Mouse (Mus musculus): ENCODE measurements around the gene C5ar2. TPM values are rescaled to one million over a fixed set of nuclear protein-coding genes. Genes with fewer than 3 reads are reported as not detected.
"Not testable (repeated sequence)": the region's sequence is repeated elsewhere in the genome, so short reads cannot be mapped to it uniquely, and the experiment has no call there.

C5ar2 gene
- total RNA-seq (2015; ENCODE audit: low replicate concordance): 3.3 and 6.3 TPM in 2 replicates
- 1.7 and 3.1 TPM in 2 replicates for total RNA-seq (2017; ENCODE audit: low replicate concordance)

DNA sequence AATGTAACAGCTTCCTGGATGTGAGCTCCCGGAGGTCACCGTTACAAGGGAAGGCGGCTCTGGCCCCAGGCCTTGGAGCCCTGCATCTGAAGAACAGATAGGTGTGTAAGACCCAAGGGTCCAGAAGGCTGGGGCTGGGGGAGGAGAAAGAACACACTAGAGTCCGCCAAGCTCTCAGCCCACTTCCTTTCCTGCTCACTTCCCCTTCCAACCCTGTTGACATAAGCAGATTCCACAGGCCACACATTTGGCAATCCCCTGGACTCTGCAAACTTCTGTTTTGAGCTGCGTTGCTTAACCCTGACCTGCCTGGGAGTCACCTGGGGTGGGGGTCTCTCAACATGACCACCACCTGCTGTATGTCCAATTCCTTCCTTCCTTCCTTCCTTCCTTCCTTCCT, at the start of gene C5ar2:
Gene C5ar2 (minus strand): TSS at position 88 of the 400 bp plus-strand sequence.
- ATAC-seq (replicated peaks; ENCODE audit: low FRiP score, poor library complexity, severe bottlenecking): no peak

DNA sequence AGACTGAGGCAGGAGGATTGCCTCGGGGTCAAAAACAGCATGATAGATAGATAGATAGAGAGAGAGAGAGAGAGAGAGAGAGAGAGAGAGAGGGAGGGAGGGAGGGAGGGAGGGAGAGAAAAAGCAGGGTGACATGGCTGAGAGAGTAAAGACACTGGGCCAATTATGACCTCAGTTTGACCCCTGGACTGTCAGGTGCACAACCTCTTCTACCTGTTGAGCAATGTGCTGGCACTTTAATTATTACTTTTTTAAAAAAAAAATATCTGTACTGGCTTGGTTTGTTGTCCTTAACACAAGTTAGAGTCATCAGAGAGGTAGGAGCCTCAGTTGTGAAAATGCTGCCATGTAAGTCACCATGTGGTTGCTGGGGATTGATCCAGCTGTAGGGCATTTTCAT, 43.8 kb upstream of the C5ar2 start:
- ATAC-seq (replicated peaks; ENCODE audit: low FRiP score, poor library complexity, severe bottlenecking): no peak

DNA sequence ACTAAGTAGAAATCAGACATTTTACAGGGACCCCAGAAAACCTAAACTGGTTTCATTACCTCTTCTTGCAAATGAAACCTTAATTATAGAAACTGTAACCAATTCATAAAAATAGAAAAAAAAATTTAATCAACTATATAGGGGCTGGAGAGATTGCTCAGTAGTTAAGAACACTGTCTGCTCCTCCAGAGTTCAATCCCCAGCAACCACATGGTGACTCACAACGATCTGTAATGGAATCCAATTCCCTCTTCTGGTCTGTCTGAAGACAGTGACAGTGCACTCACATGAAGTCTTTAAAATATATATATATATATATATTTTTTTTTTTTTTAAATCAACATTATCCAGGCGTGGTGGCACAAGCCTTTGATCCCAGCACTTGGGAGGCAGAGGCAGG, 43.1 kb upstream of the C5ar2 start:
- no peak for ATAC-seq (replicated peaks; ENCODE audit: low FRiP score, poor library complexity, severe bottlenecking)

DNA sequence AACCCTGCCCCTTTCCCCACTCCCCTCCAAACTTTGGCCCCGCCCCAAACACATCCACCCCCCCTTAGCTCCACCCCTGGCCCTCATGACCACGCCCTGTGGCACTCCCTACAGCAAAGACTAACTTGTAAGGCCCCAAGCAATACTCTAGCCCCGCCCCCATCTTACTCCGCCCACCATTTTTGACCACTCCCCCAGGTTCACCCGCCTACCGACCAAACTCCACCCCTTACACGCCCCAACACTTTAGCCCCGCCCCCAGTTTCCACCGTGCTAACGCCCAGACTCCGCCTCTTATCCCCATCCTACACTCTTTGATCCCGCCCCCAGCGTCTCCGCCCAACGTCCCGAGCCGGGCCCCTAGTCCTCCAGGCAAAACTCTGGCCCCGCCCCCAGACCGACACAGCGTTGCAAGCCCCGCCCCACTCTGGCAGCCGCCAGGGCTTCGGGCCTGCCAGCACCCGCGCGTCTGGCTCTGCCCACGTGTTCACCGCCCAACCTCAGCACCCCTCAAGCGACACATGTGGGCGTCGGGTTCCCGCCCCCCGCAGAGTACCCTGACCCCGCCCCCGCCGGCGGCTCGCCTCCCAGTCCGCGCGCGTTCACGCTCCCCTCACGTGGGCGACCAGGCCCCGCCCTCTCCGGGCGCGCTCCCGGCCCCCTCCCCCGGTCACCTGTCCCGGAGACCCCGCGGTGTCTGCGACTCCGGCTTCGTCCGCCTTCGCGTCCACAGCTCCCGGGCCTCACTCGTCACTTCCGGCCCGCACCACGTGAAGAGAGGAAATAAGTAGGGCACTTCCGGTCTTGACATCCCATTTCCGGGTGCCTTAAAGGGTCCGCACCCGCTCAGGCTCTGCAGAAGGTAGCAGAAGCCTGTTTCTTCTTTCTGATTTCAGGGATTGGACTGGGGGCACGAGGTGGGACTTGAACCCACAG, 42.3 kb upstream of the C5ar2 start, which contains the start of gene Ccdc9:
Gene Ccdc9 (minus strand): TSS at position 770 of the 936 bp plus-strand sequence.
- peak; percentile 85 for ATAC-seq (replicated peaks; ENCODE audit: low FRiP score, poor library complexity, severe bottlenecking)

DNA sequence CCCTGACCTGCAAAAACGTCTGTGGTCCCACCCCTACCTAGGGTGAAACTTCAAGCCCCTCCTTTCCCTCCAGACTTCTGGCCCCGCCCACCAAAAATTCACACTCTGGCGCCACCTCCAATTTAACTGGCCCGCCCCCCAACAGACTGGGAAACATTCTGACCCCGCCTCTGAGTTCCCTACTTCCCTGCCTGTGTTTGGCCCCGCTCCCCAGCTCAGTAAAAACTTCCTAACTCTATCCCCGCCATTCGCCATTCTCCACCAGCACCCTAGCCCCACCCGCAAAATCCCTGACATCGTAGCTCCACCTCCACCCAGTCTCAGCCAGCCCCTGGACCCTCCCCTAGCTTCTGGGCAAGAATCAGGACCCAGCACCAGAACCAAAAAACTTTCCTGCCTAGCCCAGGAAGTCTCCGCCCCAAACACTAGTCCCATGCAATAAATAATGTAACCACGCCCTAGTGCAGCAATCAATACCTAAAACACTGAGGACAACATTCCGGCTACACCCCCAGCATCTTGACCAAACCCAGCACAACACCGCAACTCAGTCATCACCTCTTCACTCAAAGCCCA, 41.6 kb upstream of the C5ar2 start:
- peak; percentile 26 for ATAC-seq (replicated peaks; ENCODE audit: low FRiP score, poor library complexity, severe bottlenecking)

DNA sequence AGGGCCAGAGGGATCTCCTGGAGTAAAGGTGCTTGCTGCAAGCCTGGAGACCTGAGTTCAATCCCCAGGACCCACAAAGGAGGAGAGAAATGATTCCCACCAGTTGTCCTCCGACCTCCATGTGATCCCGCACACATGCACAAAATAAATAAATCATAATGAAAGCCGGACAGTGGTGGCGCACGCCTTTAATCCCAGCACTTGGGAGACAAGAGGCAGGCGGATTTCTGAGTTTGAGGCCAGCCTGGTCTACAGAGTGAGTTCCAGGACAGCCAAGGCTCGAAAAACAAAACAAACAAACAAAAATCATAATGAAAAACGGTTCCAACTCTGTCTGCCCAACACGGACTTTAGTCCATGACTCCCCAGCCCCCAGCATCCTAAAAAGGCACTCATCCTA, 41.0 kb upstream of the C5ar2 start:
- ATAC-seq (replicated peaks; ENCODE audit: low FRiP score, poor library complexity, severe bottlenecking): no peak

DNA sequence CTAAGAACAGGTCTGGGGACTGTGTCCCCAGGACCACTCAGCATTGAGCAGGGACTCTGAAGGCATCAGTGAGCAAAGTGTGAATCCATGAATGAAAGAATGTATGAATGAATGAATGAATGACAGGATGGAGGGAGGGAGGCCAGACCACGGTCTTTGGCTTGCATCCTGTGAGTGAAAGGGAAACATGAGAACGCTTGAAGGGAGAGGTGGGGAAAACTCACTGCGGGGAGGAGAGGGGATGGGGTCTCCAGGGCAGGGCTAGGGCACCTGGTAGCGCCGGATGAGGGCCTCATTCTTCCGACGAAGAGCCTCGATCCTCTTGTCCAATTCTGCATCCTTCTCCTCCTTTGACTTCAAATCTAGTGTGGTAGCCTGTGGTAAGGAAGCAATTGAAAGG, 40.0 kb upstream of the C5ar2 start:
- no peak for ATAC-seq (replicated peaks; ENCODE audit: low FRiP score, poor library complexity, severe bottlenecking)

DNA sequence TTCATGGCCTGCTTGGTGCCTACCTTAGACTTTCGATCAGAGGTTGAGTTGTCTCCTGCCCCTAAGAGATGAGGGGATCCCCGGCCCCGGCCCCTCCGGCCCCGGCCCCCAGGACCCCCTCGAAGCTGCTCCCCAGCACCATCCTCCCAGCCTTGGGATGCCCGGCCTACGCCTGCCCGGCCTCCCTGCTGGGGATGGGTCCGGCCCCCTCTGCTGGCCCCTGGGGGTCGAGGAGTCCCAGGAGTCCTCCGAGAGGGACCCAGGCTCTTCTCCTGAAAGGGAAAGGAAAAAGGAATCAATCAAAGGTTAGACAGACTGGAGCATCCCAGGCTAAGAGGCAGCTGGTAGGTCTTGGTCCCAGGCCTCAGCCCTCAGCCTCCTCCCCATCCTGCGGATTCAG, 38.4 kb upstream of the C5ar2 start:
- no peak for ATAC-seq (replicated peaks; ENCODE audit: low FRiP score, poor library complexity, severe bottlenecking)

DNA sequence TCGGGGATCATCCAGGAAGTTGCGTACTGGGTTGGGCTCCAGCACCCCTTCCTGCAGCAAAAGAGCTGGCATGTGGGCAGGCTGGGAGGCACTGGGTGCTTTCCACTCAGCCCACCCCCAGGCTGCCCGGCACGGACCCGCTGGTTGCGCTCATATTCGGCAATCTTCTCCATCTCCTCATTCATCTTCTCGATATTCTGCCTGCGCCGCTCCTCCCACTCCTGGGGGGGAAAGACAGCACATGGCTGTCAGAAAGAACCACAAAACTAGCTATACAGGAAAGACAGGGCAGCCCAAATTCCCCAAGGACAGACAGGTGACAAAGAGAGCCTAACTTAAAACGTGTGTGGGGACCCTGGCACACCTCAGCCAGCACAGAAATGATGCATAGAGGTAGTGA, 36.8 kb upstream of the C5ar2 start:
- ATAC-seq (replicated peaks; ENCODE audit: low FRiP score, poor library complexity, severe bottlenecking): no peak

DNA sequence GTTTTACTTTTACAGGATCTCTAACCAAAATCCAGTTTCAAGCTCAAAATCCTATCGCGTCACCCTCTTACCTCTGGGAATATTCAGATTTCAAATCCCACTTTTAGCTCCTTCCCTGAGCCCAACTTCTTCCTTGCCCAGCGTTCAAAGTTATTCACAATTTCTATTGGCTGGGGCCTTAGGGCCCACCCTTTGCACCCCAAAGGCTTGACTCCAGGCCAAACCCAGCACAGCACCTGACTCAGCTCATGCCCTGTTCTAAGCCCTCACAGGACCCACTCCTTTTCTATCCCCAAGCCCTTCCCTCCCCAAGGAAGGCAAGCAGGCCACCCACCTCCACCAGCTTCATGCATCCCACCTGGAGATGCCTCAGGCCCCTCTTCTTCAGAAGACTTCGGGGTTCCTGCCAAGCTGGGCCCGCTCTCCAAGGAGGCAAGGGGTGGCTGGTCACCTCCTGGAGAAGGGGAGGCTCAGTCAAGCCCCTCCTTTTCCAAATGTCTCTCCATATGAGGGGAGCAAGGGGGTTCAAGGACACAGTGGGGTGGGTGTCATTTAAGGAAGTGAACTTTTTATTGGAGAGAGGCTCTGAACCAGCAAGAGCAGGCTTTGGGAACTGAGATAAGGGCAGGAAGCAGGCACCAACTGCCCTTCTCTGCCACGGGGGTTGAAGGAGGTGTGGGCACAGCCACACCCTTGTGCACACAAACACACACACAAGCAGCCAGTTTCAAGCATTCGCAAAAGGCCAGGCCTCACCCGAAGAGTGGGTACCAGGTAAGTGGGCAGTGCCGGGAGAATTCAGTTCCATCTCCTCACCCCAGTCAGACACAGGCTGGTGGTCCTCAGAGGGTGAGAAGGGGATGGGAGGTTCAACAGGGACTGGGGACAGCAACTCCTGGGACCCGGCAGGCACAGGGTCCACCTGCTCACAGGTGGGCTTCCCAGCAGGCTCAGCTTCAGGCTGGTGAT, 31.3 kb upstream of the C5ar2 start:
- peak; percentile 48 for ATAC-seq (replicated peaks; ENCODE audit: low FRiP score, poor library complexity, severe bottlenecking)

DNA sequence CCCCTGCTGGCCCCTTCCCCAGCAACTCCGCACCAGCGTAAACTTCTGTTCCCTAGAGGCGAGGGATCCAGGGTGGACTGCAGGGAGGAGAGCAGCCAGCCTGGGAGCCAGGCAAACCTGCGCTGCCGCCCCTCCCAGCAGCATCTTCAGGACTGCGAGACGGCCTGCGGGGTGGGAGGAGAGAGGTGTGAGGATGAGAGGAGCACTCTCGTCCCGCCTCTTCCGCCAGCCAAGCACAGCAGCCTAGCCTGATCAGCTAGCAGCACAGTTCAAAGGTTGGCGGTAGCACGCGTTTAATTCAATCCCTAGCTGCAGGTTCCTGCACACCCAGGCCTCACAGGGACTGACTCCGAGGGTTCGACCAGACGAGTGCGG, 29.8 kb upstream of the C5ar2 start:
- peak; percentile 73 for ATAC-seq (replicated peaks; ENCODE audit: low FRiP score, poor library complexity, severe bottlenecking)

DNA sequence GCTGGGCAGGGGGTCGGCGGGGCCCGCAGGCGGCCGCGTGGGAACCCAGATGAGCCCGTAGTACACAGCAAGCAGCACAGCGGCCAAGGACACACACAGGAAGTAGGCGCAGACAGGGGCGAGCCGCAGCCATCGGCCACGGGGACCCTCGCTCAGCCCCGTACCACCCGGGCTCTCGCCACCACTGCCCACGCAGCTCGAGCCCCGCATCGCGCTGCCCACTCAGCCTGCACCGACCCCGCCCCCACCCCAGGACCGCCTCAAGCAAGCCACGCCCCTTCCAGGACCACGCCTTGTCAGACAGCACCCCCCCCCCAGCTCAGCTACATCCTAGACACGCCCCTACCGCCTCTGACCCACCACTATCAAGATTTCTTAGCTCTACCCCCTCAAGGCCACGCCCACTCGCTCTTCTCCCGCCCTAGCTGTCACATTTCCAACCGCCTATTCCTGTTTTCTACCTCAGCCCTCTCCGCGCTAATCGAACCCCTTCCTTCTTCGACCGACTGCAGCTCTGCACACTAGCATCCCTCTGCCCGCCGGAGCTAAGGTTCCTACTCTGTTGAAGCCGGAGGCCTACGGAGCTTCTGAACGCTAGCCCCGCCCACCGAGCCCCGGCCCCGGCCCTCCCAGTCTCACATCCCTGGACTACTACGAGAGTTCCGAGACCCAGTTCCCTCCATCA, 29.3 kb upstream of the C5ar2 start, which contains the start of gene Inafm1:
Gene Inafm1 (minus strand): TSS at position 537 of the 685 bp plus-strand sequence.
- ATAC-seq (replicated peaks; ENCODE audit: low FRiP score, poor library complexity, severe bottlenecking): peak; percentile 59

DNA sequence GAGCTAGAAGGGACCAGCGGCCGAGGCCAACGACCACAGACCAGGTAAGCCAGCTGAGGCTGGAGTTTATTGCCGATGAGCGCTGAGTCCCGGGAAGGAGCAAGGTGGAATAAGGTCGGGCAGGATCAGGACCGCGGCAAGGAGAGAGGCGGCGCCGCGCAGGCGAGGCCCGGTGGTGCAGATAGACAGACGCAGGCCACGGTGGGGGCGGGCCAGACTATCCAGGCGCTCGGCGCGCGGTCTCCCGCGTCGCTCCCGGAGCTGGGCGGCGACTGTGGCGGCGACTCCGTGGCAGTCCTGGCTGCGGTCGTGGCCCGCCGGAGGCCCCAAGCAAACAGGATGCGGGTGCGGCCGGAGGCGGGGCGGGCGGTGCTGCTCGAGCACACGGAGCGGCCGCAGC, 28.7 kb upstream of the C5ar2 start:
- peak; percentile 67 for ATAC-seq (replicated peaks; ENCODE audit: low FRiP score, poor library complexity, severe bottlenecking)

DNA sequence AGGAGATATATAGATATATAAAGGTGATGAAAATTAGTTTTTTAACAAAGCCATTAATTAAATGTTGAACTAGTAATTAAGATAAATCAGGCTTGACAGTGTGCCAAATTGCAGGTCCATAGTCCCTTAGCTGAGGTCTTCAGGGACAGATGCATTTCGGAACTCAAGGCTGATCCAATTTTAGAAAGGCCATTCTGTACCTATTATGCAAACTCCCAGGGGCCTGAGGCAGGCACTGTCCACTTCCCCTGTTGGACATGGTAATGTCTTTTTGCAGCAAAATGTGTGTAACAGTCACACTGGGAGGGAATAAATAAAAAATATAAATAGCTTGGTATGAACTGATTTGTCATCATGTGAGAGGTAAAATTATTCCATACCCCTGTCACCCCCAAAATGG, 27.2 kb upstream of the C5ar2 start:
- no peak for ATAC-seq (replicated peaks; ENCODE audit: low FRiP score, poor library complexity, severe bottlenecking)

DNA sequence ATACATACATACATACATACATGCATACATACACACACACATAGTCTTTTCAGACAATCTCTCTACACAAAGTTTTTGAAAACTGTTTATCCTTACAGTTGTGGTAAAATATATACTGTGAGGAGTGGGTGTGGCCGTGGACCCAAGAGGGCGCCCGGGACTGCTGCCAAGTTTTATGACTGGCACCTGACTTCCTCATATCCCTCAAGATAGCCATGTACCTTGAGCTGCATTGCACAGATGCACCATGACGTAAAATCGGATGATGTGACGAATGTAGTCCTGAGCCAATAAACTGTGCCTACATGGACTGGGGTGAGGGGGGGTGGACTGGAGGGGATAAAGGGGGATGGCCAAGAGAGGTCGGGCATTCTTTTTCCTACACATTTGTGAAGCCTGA, 22.6 kb upstream of the C5ar2 start:
- not testable (repeated sequence) for ATAC-seq (replicated peaks; ENCODE audit: low FRiP score, poor library complexity, severe bottlenecking)

DNA sequence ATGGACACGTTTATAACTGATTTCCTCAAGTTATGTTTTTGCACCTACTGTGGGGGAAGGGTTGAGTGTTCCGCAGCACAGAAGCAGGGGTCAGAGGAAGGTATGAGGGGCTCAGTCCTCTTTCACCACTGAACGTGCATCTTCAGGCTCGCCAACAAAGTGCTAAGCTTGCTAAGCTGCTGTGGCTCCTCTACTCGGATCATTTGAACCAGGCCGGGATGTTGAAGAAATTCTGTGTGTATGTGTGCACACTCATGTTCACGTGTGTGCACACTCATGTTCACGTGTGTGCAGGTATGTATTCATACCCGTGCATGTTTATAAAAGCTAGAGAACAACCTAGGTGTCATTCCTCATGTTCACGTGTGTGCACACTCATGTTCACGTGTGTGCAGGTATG, 21.9 kb upstream of the C5ar2 start:
- no peak for ATAC-seq (replicated peaks; ENCODE audit: low FRiP score, poor library complexity, severe bottlenecking)

DNA sequence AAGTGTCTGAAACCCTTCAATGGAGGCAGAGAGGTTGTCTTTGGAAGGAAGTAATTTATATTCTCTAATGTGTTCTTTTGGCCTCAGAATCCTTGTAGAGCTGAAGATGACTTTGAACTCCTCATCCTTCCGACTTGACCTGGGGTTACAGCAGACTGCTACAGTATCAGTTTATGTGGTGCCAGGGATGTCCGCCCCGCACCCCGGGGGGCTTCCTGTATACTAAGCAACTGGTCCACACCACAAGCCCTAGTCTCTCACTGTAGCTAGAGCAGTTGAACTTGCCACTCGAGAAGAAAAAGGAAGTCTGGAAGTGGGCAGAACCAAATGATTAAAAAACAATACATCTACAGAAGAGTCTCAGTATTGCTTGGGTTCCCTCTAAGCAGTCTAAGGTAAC, 19.9 kb upstream of the C5ar2 start:
- ATAC-seq (replicated peaks; ENCODE audit: low FRiP score, poor library complexity, severe bottlenecking): no peak

DNA sequence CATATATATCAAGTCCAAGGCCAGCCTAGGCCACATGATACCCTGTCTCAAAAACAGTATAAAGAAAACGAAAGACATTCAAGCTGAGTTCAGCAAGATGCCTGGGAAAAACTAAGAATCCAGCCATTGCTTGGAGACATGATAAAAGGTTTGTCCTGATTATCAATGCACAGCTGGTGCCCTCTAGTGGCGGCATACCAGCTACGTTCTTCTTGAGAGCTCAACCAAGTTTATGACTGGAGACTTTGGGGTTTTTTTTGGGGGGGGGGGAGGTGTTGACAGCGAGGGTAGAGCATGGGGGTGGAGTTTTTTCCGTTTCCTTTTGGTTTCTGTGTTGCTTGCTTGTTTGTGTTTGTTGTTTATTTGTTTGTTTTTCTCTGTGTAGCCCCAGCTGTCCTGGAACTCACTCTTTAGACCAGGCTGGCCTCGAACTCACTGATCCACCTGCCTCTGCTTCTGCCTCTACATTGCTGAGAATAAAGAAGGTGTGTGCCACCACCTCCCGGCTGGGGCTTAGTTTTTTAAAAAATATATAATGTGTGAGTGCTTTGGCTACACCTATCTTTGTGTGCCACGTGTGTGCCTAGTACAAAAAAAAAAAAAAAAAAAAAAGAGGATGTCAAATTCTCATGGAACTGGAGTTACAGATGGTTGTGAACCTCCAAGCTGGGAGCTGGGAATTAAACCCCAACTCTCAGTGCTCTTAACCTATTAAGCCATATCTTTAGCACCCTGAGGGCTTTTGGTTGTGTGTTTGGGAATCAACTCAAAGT, 19.2 kb upstream of the C5ar2 start:
- ATAC-seq (replicated peaks; ENCODE audit: low FRiP score, poor library complexity, severe bottlenecking): peak; percentile 82

DNA sequence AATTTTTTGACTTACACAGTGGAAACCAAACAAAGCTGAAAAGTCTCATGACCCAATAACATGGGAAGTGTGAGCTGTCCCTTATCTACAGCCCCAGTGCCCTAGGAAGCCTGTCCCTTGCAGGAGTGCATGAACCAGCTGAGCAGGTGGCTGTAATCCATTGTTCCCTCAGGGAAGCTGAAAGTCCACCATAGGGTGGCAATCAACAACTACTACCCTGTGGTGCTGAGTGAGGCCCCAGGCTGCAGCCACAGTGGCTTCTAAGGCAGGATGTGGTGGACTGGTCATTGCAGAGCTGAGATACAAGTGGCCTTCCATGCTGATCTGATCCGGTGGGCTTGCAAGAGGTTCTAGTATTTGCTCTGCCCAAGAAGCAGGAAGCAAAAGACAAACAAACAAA, 17.1 kb upstream of the C5ar2 start:
- ATAC-seq (replicated peaks; ENCODE audit: low FRiP score, poor library complexity, severe bottlenecking): no peak
